Mouse (Mus musculus): ENCODE measurements around the gene Parn.

Gene Parn

DNA sequence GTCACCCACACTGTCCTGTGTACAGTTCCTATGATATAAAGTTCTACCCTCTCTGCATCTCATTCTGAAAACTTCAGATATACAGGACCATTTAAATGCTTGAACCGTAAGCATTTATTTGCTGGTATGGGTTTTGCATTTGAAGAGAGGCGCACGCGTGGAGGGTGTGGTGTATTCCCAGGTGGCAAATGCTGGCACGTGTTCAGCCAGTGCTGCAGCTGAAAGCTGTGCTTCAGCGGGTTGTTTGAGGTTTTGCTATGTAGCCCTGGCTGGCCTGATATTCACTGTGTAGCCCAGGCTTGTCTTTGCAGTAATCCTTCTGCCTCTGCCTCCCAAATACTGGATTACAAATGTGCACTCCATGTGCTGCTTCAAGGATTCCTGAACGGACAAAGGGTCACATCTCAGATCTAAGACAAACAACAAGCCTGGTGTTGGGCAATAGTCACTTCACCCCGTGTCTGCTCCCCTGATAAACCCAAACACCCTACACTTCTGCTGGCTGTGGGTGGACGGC, 111.0 kb downstream of the Parn start:
- DNase-seq (ENCODE audit: low spot score in 2 of 2) = no peak

GRCm38 (mm10) chr16:13556446-13556845, 111.5 kb downstream of the Parn start:
- no peak for DNase-seq (ENCODE audit: low spot score in 2 of 2)

GRCm38 (mm10) chr16:13550667-13551066, 117.3 kb downstream of the Parn start:
- no peak for DNase-seq (ENCODE audit: low spot score in 2 of 2)

- no peak for DNase-seq (ENCODE audit: low spot score in 2 of 2)
These were observed 118.0 kb downstream of the Parn start for GRCm38 (mm10) chr16:13549976-13550375.

- DNase-seq (ENCODE audit: low spot score in 2 of 2) = no peak
These were observed 126.2 kb downstream of the Parn start for GRCm38 (mm10) chr16:13541816-13542215.

GRCm38 (mm10) chr16:13541121-13541747, 126.7 kb downstream of the Parn start:
- DNase-seq (ENCODE audit: low spot score in 2 of 2) = no peak

GRCm38 (mm10) chr16:13538933-13539648, 128.9 kb downstream of the Parn start:
- no peak for DNase-seq (ENCODE audit: low spot score in 2 of 2)

GRCm38 (mm10) chr16:13538213-13538932, 129.6 kb downstream of the Parn start:
- no peak for DNase-seq (ENCODE audit: low spot score in 2 of 2)

GRCm38 (mm10) chr16:13536404-13536803, 131.6 kb downstream of the Parn start:
- no peak for DNase-seq (ENCODE audit: low spot score in 2 of 2)

DNA sequence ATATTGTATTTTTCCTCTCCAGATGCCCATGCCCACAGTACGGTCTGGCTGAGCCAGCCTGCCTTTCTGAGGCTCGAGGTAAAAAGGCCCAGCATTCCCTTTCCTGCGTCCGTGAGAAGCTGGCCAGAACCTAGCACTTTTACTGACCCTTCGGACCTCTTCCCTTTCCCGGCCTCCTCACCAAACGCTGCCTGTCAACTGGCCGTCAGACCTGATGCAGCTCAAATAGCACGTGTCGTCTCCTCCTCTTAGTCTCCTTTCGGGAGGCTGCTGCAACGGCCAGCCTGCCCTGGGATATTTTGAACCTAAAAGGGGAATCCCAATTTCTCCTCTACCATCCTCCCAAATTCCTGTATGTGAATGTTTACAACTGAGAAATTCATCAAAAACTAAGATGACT, 132.1 kb downstream of the Parn start:
- DNase-seq (ENCODE audit: low spot score in 2 of 2) = no peak

GRCm38 (mm10) chr16:13532840-13533239, 135.1 kb downstream of the Parn start:
- DNase-seq (ENCODE audit: low spot score in 2 of 2) = no peak

- no peak for DNase-seq (ENCODE audit: low spot score in 2 of 2)
These were observed 136.7 kb downstream of the Parn start for GRCm38 (mm10) chr16:13531279-13531678.

DNA sequence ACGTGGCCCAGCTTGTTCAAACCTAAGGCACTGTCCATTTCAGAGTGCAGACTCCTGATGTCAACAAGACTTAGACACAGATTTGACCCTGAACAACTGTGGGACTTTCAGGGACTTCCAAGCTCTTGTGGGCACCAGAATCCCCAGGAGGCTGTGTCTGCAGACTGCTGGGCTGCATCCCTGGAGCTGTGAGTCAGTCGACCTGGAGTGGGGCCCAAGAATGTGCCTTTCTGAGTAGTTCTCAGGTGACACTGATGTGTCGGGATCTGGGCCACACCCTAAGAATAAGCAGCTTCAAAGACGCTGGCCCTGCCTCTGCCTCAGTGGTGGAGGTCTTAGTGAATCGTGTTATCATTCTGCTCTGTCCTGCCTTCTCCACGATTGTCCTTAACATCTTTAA, 146.6 kb downstream of the Parn start:
- DNase-seq (ENCODE audit: low spot score in 2 of 2) = no peak

DNA sequence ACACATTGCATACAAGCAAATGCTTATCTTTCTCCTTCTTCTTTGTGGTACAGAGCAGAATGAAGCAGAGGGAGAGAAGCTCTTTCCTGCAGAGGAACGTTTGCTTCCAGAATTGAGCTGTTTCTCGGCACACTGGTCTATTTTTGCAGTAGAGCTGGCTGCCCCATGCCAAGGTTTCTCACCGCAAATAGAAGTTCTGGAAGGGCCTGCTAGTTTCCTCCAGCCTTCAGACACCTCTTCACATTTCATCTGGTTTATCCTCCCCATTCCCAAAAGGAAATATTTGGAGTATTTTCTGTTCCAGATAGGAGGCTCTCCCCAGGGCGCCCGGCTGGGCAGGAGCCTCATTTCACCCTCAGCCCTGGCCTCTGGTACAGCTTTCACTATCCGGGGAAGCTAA, 147.7 kb downstream of the Parn start:
- peak in 1 of 2 experiments; percentile 56 for DNase-seq (ENCODE audit: low spot score in 2 of 2)

- DNase-seq (ENCODE audit: low spot score in 2 of 2) = no peak
These were observed 151.8 kb downstream of the Parn start for GRCm38 (mm10) chr16:13516214-13516613.

- DNase-seq (ENCODE audit: low spot score in 2 of 2) = no peak
These were observed 152.4 kb downstream of the Parn start for GRCm38 (mm10) chr16:13515524-13515923.

DNA sequence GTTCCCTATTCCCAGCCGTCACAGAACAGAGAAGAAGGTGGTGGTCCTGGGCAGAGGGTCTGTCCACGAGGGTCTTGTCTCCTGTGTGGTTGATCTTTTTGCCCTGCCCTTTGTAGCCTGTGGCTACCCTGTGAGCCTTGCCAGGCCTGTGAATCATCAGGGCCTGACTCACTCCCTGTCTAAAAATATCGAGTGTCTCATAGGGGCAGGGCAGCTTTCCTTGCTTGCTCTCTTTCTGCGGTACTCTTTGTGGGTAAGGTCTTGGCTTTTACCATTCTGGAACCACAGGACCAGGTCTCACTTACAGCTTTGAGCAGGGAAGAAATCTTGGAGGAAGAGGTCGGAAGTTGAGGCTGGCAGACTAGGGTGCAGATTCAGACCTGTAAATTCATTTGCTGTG, 162.9 kb downstream of the Parn start:
- DNase-seq (ENCODE audit: low spot score in 2 of 2) = no peak

GRCm38 (mm10) chr16:13504476-13504875, 163.5 kb downstream of the Parn start:
- DNase-seq (ENCODE audit: low spot score in 2 of 2) = no peak

DNA sequence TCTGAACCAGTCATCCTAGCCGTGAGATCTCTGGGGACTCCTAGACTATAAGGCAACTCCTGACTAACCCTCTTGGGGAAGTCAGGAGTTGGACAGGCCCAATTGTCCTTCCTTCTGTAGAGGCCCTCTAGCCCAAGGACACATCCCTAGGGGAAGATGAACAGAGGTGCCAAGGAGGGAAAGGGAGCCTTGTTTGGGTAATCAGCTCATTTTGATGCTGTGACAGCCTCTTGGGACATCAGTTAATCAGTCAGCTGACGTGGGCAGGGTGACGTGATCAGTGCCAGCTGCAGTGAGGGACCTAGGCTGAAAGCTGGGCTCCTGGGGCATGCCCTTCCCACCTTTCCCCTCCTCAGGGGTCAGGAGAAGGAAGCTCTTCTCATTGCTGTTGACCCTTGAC, 169.0 kb downstream of the Parn start:
- no peak for DNase-seq (ENCODE audit: low spot score in 2 of 2)

DNA sequence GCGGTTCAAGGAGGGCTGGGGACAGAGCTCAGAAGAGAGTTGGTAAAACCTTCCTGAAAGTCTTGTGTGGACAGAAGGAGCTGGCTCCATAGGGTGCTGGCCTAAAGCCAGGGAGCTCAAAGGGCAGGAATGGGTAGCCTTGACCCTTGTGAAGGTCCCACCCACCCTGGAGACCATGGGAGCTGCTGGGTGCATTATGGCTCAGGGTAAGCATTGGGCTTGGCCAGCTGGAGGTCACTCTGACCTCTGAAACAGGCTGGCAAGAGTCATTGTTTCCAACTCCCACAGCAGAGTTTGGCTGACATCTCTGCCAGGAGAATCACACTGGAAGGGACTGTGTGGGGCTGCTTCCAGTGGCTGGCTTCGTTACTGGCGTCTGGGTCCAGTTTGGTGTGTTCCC, 174.0 kb downstream of the Parn start:
- DNase-seq (ENCODE audit: low spot score in 2 of 2) = no peak

GRCm38 (mm10) chr16:13492996-13493395, 175.0 kb downstream of the Parn start:
- no peak for DNase-seq (ENCODE audit: low spot score in 2 of 2)

DNA sequence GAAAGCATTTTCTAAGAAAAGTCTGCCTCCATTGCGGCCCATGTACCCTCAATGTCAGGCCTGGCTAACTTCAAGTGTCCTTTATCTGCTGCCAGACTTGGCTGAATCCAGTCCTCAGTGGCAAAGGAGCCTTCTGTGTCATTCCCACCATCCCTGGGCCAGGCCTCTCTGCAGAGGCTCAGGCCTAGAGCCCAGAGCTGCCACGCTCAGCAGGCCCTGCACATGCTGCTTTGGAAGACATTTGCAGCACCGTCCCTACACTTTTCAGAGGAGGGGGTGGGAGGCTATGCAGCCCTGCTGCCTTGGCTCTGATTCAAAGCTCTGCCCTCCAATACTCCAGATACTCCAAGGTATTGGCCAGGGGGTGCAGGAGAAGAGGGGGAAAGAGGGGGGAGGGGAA, 176.2 kb downstream of the Parn start:
- DNase-seq (ENCODE audit: low spot score in 2 of 2) = no peak
